Mouse (Mus musculus): ENCODE results near the gene Nudt17.
"Not testable (repeated sequence)": the region's sequence is repeated elsewhere in the genome, so short reads cannot be mapped to it uniquely, and the experiment has no call there.

Nudt17 gene

DNA sequence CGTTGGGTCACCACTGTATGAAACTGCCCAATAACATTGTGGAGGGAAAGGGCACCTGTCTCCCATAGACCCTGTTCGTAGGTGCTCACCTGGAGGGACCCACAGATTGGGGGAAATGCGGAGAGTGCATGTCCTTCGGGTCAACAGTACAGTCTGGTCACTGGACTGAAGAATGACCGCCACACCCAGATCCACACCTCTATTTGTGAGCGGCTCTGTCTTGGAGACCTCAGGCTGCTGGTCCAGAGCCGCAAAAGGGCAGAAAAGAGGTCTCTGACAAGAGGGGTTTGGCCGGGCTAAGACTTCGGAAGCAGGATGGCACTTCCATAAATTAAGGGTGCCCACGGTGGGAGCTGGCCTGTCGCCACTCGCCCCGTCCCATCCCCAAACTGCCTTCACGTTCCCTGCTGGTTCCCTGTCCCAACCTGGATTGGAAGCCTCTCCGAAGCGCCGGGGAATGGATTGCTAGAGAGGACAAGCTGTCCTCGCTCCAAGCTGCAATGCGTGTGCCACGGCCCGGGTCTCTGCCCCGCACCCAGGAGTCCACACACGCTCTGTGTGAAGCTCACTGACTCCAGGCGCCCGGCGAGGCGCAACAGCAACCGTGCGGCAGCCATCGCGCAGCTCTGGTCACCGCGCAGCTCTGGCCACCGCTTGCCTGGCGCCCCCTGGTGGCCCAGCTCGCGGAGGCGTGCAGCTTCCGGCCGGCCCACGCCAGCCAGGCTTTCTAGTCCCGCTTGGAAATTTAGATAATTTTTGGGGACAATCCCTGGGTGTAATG is at the start of gene Nudt17:
Nudt17 (minus strand) TSS at position 660 of the 781 bp plus-strand sequence.
- peak; percentile 46 to 64 for DNase-seq (ENCODE audit: low spot score in 2 of 2)

DNA sequence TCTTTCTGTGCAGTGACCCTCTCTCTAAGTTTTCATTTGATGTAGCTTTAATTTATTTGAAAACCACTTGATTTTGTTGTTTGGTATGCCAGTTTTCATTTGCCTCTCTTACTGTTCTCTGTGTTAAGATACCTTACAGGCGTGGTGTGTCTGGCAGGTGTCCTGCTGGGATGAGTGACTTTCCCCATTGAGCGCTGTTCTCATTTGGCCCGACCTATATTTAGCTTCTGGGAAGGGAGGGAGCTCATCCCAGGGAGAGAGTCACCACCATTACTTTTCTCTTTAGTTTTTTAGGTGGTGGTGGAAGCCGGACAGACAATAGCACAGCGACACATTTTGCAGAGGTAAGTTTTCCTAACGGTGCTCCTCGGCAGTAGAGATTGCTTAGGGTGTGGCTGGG is 49.3 kb upstream of the Nudt17 start:
- DNase-seq (ENCODE audit: low spot score in 2 of 2) = no peak

DNA sequence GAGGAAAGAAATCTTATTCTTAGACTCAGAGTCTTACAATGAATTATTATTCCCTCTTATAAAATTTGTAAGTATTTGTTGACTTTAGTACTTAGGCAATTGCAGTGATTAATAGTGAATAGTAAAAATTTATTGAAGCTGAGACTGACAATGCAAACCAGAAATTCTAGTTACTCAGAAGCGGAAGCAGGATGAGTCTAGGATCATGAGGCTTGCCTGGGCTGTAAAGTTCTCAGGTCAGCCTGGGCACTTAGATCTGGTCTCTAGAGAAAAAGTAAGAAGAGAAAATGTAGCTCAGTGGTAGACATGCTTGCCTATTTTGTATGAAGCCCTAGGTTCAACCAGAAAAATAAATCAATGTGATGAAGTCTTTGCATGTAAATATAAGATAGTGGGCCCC is 47.6 kb upstream of the Nudt17 start:
- no peak for DNase-seq (ENCODE audit: low spot score in 2 of 2)

DNA sequence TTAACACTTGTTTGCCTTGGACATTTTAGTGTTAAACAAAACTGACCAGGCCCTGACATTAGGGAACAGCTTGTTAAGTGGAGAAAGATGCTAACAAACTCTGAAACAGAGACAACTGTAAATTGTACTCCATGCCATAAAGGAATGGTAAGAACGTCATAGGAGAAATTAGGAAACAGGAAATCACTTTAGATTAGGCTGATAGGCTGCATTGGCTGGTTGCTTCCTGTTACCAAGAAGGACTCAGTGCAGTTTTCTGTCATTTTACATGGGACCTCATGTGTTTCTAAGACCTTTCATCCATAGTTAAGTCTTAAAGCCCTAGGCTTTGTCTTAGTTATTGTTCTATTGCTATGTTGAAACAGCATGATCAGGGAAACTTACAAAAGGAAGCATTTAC is 38.5 kb upstream of the Nudt17 start:
- DNase-seq (ENCODE audit: low spot score in 2 of 2) = no peak

DNA sequence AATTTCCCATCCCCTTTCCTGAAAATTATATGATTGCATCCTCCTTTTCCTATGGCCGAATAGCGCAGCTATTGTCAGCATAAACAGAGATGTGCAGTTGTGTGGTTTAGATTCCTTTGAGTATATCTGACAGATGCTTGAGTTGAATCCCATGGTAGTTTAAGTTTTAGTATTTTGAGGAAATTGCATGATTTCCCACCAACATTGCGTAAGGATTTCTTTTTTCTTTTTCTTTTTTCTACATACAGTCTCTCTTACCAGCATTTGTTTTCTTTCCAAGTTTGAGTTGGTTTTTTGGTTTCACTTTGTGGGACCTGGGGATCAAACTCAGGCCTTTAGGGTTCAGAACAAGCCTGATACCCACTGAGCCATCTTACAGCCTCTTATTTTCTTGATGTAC is 36.0 kb upstream of the Nudt17 start:
- no peak for DNase-seq (ENCODE audit: low spot score in 2 of 2)

DNA sequence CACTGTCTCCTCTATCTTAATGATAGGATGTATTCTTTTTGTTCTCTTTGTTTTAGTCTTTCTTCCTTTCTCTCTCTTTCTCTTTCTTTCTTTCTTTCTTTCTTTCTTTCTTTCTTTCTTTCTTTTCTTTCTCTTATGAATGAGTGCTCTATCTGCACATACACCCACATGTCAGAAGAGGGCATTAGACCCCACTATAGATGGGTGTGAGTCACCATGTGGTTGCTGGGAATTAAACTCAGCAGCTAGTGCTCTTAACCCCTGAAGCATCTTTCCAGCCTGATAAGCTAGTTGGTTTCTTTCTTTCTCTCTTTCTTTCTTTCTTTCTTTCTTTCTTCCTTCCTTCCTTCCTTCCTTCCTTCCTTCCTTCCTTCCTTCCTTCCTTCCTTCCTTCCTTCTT is 31.9 kb upstream of the Nudt17 start:
- DNase-seq (ENCODE audit: low spot score in 2 of 2) = not testable (repeated sequence)

DNA sequence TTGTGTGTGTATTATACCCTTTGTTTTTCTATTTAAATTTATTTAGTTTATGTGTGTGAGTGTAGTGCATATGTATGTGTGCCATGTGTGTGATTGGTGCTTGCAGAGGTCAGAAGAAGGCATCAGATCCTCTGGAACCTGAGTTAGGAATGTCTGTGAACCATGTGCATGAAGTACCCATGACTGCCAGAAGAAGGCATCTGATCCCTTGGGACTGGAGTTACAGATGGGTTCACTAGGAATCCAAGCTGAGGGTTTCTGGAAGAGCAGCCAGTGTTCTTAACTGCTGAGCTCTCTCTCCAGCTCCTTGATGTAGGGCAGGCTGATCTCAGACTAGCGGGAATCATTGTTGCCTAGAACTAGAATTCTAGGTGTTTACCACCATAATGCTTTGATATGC is 29.6 kb upstream of the Nudt17 start:
- no peak for DNase-seq (ENCODE audit: low spot score in 2 of 2)

DNA sequence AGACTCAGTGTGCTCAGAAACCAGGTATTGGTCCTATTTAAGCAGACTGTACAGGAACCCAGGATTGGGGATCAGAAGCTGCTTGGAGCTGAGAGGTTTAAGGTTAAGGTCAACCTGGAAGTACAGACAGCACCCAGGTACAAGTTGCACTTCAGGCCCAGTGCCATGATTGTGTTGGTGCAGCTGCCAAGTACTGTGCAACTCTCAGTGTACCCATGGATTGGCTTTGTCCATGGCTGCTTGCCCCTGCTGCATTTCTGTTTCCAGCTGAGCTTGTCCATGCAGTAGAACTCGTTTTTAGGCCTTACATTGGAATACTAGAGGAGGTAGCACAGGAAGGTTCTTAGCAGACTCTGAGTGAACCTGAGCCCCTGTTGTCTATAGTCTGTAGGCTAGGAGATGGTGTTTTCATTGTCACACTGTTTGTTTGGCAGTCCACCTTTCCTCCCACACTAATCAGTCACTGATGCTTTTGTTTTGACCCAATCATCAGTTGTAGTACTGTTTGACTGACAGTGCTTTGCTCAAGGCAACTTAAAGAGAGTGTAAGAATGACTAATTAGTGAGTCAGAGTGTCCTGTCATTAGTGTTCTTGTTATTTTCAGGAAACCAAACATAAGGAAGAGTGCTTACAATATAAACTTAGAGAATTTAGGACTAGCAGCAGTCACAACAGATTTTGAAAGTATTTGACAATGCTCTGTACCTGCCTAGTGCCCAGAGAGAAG is 28.8 kb upstream of the Nudt17 start:
- no peak for DNase-seq (ENCODE audit: low spot score in 2 of 2)

DNA sequence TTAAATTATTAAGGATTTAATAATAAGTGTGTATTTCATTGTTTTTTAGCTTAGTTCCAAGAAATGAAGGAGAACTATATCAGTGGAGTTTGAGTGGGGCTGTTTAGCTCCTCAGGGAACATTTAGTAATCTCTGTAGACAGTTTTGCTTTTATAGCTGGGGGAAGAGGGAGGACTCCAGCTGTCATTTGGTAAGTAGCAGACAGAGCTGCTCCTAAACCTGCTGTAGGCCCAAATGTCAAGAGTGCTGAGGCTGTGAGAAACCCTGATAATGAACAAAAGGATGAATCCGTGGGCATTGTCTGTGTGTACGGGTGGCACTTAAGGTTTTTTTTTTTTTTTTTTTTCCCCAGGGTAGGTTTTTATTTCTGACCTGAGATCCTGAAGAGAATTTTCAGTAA is 26.8 kb upstream of the Nudt17 start:
- no peak for DNase-seq (ENCODE audit: low spot score in 2 of 2)

DNA sequence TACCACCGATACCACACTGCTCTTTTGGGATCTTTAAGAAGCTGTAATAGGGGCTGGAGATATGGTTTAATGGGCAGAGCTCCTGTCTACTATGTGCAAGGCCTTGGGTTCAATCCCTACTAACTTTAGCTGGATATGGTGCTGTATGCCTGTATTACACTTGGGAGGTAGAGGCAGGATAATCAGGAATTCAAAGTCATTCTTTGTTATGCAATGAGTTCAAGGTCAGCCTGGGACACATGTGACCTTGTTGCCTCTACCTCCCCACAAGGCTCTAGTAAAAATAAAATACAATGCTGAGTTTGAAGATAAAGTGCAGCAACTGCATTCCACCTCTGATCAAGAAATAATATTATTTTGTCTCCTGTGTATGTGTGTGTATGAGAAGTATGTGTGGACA is 25.6 kb upstream of the Nudt17 start:
- no peak for DNase-seq (ENCODE audit: low spot score in 2 of 2)

DNA sequence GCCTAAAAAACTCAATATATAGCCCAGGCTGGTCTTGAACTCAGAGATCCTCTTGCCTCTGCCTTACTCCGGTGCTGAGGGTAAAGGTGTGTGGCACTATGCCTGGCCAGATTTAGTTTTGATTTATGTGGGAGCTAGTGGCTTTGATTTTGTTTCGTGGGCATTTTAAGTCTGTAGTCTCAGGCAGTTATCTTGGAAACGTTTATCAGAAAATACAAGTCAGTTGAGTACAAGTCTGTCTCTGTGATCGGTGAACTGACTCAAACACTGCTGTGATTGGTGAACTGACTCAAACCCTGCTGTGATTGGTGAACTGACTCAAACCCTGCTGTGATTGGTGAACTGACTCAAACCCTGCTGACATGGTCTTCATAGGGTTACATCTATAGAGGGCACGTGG is 22.4 kb upstream of the Nudt17 start:
- DNase-seq (ENCODE audit: low spot score in 2 of 2) = no peak

DNA sequence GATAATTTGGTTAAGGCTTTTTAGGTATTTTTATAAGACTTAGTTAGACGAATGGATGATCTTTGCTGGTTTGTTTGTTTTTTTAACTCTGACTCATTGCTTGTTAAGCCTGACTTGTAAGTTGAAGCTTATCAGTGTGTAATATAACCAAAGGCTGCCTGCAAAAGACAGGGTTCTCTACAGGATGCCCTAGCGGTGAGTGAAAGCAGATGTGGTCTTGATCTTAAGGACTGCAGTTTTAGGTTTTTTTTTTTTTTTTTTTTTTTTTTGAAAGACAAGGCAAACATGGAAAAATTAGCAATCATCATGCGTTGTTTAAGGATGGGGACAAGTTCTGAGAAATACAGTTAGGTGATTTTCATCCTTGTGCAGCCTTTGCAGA is 21.0 kb upstream of the Nudt17 start:
- DNase-seq (ENCODE audit: low spot score in 2 of 2) = no peak

DNA sequence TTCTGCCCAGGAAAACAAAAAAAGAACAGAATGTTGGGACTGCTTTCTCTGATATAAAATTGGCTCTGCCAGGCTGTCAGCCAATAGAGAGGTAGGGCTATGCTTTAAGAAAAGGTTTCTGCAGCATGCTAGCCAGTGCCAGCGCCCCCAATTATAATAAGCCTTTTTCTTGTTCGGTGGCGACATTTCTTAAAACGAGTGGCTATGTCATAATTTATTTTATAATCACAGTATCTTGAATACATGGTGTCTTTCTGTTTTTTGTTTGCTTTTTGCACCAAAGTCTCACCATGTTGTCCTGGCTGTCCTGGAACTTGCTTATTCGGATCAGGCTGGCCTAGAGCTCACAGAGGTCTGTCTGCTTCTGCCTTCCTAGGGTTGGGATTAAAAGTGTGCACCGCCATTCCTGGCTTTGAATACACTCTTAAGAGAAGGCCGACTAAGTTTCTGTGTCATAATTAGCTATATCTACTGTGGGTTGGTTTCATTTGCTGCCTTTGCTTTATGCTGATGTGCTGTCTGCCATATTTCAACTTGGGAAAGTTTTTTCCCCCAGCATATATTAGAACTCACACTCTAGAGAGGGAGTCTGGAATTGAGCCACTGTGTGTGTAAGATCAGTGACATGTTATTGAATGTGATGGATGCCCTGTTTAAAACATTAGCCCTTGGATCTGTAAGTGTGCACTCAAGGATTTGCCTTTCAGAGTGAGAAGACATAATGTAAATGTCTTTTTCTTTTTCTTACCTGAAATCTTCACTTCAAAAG is 20.5 kb upstream of the Nudt17 start:
- DNase-seq (ENCODE audit: low spot score in 2 of 2) = no peak

DNA sequence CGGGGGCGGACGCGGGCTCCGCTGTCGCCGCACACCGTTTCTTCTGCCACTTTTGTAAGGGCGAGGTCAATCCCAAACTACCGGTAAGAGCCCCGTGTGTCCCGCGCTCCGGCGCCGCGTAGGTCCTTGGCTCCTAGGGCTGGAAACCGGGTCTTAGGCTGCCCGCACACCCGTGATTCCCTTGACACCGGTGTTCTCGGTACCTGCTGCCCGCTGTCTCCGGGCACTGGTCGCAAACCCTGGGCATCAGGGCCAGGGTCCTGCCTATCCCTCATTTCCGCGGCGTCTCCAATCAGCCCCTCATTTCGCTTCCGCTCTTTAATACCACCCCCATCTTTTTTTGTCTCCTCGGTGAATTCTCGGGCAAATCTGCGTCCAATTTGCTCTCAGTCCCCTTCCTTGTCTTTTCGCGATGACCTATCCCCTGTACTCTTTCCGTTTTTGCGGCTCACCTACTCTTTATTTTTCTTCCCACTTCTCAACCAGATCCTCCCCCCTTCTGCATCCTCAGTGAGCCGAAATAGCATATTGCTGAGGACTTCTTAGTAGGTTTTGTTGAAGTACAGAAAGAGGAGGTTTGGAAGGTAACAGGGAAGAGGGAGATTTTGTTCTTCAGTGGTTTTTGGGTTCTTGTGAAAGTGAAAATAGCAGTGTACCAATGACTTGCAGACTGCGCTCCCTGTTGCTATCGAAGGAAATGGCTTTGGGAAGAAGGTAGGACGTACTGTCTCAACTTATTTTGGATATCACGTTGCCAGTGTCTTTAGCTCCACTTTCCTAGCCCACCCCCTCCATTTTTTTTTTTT is 19.7 kb upstream of the Nudt17 start:
- DNase-seq (ENCODE audit: low spot score in 2 of 2) = peak in 1 of 2 experiments; percentile 19

DNA sequence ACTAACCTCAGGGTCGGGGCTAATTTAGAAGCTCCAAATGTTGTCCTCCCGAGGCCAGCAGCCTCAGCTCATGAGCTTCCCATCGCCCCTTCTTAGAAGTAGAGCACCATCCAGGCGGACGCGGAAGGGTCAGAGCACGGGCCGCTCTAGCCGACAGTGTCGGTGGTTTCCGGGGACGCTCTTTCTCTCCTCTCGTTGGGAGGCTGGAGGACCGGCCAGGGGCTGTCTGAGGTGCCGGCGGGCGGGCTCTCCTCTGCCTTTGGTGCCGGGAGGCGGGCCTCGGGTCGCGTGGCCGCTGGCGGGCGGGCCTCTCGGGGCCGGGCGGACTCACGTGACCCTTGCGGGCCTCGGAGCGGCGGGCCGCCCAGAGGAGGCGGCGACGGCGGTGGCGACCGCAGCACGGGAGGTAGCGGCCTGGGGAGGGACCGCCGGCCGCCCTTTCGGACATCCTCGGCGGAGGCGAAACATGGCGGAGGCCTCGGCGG is 19.0 kb upstream of the Nudt17 start, which contains the start of the genes Polr3c and Rnf115:
Polr3c (minus strand) TSS at position 286 of the 485 bp plus-strand sequence.
Rnf115 (plus strand) TSS at position 322 of the 485 bp plus-strand sequence.
- peak; percentile 89 to 91 for DNase-seq (ENCODE audit: low spot score in 2 of 2)

DNA sequence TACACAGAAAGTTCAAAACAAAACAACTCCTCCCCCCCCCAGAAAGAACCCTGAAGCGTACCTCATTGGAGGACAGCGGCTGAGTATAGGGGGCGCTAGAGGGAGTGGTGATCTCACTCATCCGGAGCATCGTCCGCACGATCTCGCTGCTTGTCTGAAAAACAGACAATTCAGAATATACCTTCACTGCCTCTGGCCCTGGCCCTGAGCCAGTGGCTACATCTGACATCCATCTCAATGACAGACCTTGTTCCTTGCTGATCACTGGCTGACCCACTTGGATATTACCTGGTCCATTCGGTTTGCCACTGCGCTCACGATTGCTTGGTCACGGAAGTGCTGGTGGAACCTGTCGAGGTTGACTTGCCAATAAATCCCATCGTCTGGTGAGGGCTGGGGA is 10.8 kb upstream of the Nudt17 start:
- DNase-seq (ENCODE audit: low spot score in 2 of 2) = no peak

DNA sequence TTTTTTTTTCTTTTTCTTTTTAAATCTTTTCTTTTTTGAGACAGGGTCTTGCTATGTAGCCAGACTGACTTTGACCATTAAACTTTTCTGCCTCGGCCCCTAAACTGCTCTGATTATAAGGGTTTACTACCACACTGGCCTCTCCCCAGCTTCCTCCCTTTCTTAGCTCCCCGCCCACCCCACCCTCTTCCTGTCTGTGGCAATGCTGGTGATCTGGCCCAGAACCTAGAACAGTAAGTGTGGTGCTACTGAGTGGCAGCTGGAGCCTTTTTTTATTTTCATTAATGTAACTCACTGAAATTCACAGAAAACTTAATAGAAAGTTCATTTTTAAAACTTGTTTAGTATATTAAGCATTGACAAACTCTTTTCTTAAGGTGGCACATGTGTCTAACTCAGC is 7.5 kb upstream of the Nudt17 start:
- DNase-seq (ENCODE audit: low spot score in 2 of 2) = no peak

DNA sequence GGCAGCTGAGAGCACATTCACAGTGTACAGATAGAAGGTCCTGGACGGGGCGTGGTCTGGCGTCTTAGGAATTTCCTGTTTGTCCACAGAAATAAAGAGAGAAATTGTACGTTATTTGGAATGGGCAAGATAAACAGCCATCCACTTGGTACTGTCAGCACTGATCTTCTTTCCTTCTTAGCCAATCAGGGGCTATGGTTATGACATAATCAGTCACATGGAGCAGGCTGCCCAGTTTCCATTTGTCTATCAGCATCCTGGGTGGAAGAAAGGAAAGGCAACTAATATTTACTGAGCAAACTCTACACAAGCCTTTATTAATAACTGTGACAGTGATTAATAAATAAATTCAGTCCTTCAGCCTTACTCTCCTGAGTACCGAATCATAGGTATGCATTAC is 5.9 kb upstream of the Nudt17 start:
- DNase-seq (ENCODE audit: low spot score in 2 of 2) = no peak

DNA sequence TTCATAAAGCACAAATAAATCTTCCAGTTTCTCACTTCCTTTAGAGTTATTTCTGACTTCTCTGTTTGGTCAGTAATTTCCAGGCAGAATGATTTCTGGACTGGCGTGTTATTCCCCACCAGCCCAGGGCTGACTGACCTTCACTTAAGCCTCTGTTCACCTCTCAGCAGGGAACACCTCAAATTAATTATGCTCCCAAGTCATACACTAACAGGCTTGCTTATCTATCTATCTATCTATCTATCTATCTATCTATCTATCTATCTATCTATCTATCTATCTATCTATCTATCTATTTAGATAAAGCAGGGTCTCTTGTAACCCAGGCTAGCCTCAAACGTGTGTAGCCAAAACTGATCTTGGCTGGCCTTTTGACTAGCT is 312 bp upstream of the Nudt17 start:
- DNase-seq (ENCODE audit: low spot score in 2 of 2) = no peak

DNA sequence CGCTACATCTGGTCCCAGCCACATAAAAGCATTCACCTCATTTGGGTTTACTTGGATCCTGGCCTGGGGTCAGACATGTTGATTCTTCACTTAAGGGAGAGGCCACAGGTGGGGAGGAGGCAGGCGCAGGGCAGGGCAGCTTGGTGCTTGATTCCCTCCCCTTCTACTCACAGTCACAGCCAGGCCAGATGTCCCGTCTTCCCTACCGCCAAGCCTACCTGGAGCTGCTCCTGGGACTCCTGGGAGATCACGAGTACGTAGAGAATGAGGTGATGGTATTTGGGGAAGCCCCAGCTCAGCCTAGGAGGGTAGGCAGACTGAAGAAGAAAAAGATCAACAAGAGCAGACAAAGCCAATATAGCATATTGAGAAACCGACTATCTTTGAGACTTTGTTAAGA is 1.4 kb downstream of the Nudt17 start:
- DNase-seq (ENCODE audit: low spot score in 2 of 2) = no peak

DNA sequence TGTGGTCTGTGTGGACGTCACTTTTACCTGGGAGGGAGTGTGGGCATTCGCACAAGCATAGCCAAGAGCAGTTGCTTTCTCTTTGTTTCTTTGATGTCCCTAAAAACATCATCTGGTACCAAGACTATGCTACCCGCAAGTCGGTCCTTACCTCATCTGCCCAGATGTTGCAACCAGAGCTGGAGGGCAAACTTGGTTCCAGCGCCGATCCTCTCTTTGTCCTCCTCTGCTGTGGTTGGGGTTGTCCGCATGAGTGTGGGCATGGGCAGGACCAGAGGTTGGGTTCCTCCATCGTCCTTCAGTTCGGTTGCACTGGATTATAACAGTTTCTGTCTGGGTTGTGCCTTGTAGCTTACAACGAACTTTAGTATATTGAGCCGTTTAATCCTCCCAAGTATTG is 2.1 kb downstream of the Nudt17 start:
- no peak for DNase-seq (ENCODE audit: low spot score in 2 of 2)

DNA sequence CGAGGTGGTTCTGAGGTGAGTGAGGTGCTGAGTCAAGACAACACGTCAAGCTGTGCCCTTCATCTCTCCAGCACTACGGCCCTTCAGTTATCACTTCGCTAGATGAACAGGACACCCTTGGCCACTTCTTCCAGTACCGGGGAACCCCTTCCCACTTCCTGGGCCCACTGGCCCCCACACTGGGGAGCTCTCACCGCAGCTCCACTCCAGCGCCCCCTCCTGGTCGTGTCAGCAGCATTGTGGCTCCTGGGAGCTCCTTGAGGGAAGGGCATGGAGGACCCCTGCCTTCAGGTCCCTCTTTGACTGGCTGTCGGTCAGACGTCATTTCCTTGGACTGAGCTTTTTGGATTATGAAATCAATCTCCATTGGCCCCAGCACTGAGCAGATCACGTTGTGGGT is 3.6 kb downstream of the Nudt17 start:
- DNase-seq (ENCODE audit: low spot score in 2 of 2) = no peak
